Mouse (Mus musculus) liver, embryonic 16.5 days (tissue): ENCODE data around the gene Ripk1. TPM values are rescaled to one million over a fixed set of nuclear protein-coding genes. Genes with fewer than 3 reads are reported as not detected.
A peak's percentile ranks its signal among the peaks of the same experiment; 100 is the strongest.

Source experiments
- ATAC-seq: fragments of 200-750 bp; cut with Nextera tagmentation; 2 replicates; pipeline ENCODE4 v1.8.0; 2017; ENCODE audit warnings: low read depth, mild to moderate bottlenecking, moderate number of reproducible peaks, moderate library complexity
- H3K27ac ChIP-seq: fragments of 300-500 bp; sonication (generic); 2 replicates; pipeline ENCODE4 v1.5.1; 2014; ENCODE audit warnings: mild to moderate bottlenecking, low read length
- H3K27me3 ChIP-seq: fragments of 300-500 bp; sonication (generic); 2 replicates; pipeline ENCODE4 v1.6.1; 2014; ENCODE audit warnings: low read depth, low read length, mixed read lengths; ENCODE audit not compliant: control insufficient read depth, insufficient read depth
- H3K36me3 ChIP-seq: fragments of 300-500 bp; sonication (generic); 2 replicates; pipeline ENCODE4 v1.6.1; 2014; ENCODE audit warnings: mild to moderate bottlenecking; ENCODE audit not compliant: control insufficient read depth, insufficient read depth
- H3K4me1 ChIP-seq: fragments of 300-500 bp; sonication (generic); 2 replicates; pipeline ENCODE4 v1.6.1; 2014; ENCODE audit warnings: low read depth, low read length, mixed read lengths; ENCODE audit not compliant: control insufficient read depth
- H3K4me2 ChIP-seq: fragments of 300-500 bp; sonication (generic); 2 replicates; pipeline ENCODE4 v1.6.1; 2014; ENCODE audit warnings: low read depth, low read length, mixed read lengths
- H3K4me3 ChIP-seq: fragments of 300-500 bp; sonication (generic); 2 replicates; pipeline ENCODE4 v1.5.1; 2014; ENCODE audit warnings: low read depth, mild to moderate bottlenecking, low read length
- H3K9ac ChIP-seq: fragments of 300-500 bp; sonication (generic); 2 replicates; pipeline ENCODE4 v1.6.1; 2014; ENCODE audit warnings: low read depth, low read length
- H3K9me3 ChIP-seq: fragments of 300-500 bp; sonication (generic); replicated peaks from 2 replicates; pipeline ENCODE4 v1.6.1; 2016; ENCODE audit warnings: low read length; ENCODE audit not compliant: control insufficient read depth
- WGBS: fragments of 180-500 bp; shearing (Covaris S2); extraction: QIAGEN DNeasy Blood & Tissue Kit; methylation state at CpG from one replicate; pipeline ENCODE4 v1.1.7; 2014; ENCODE audit not compliant: insufficient replicate concordance; 5-methylcytosine and 5-hydroxymethylcytosine counted together
- polyA plus RNA-seq: library from polyadenylated mRNA; unstranded; fragments of >200 nt; fragmentation: Nextera tagmentation; extraction: Ambion mirVana; gene quantifications from 2 replicates; pipeline ENCODE4 v1.2.1, GENCODE M21; 2015

Ripk1 gene
- polyA plus RNA-seq, 1 experiment from 2014 or later: 10.5 TPM

GRCm38 (mm10) chr13:34046421-34047012 lies 44.4 kb downstream of the Ripk1 start:
- Histone ChIP-seq H3K4me2 (no peak overlapping the region), H3K4me3 (no peak overlapping the region), H3K27me3 (no peaks in the 10 kb centered on the region), H3K9me3 (no peaks in the 10 kb centered on the region), H3K9ac (no peak overlapping the region), H3K36me3 (peaks cover 2% of the 10 kb centered on the region; the same call in 1 of the 2 replicates), H3K4me1 (peaks cover 5% of the 10 kb centered on the region), H3K27ac (no peak overlapping the region)
- ATAC-seq: peak; percentile 81
- 35% methylated on average over 11 of the region's 11 CpGs for WGBS

DNA sequence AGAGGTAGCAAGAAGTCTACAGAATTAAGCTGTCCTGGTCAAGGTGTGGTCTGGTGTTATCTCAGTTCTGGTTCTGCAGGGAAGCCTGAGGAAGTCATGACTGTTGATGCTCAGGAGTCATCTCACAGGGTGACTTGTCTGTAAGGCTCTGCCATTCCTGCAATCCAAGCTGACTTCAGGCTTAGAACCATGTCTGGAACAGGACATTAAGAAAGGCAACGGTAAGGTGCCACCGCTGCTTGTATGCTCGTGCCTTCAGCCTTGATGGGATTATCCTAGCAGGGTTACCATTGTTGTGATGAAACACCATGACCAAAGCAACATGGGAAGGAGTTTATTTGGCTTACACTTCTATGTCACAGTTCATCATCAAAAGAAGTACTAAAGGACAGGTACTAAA lies 45.4 kb downstream of the Ripk1 start:
- Histone ChIP-seq H3K4me2 (no peak overlapping the region), H3K9ac (no peak overlapping the region), H3K27me3 (no peaks in the 10 kb centered on the region), H3K4me1 (peaks cover 5% of the 10 kb centered on the region), H3K9me3 (no peaks in the 10 kb centered on the region), H3K36me3 (peaks cover 2% of the 10 kb centered on the region; the same call in 1 of the 2 replicates), H3K27ac (no peak overlapping the region), H3K4me3 (no peak overlapping the region)
- WGBS: 70% methylated on average over 3 of the region's 3 CpGs
- no peak for ATAC-seq

- Histone ChIP-seq H3K9ac (no peak overlapping the region), H3K27me3 (no peaks in the 10 kb centered on the region), H3K4me1 (no peaks in the 10 kb centered on the region; the same call in 1 of the 2 replicates), H3K27ac (no peak overlapping the region), H3K4me2 (no peak overlapping the region), H3K4me3 (no peak overlapping the region), H3K9me3 (no peaks in the 10 kb centered on the region), H3K36me3 (peaks cover 2% of the 10 kb centered on the region; the same call in 1 of the 2 replicates)
- ATAC-seq: no peak
- 68% methylated on average over 8 of the region's 8 CpGs for WGBS
Observed at GRCm38 (mm10) chr13:34050479-34050878, 48.3 kb downstream of the Ripk1 start.

- H3K27ac ChIP-seq: 0 out of 2 replicates have a peak overlapping the region, but pooled peaks have one; percentile 32
- no peak for ATAC-seq
- WGBS: 59% methylated on average over 3 of the region's 3 CpGs
Observed at GRCm38 (mm10) chr13:34051692-34052091, 49.5 kb downstream of the Ripk1 start.

GRCm38 (mm10) chr13:34053673-34054282 lies 51.6 kb downstream of the Ripk1 start:
- H3K9ac ChIP-seq: no peak overlapping the region
- 69% methylated on average over 13 of the region's 13 CpGs for WGBS
- H3K4me3 ChIP-seq: no peak overlapping the region
- peaks cover 2% of the 10 kb centered on the region for H3K36me3 ChIP-seq
- ATAC-seq: no peak
- no peaks in the 10 kb centered on the region for H3K27me3 ChIP-seq
- peak overlapping the region; percentile 88 for H3K27ac ChIP-seq
- H3K4me2 ChIP-seq: no peak overlapping the region
- H3K9me3 ChIP-seq: no peaks in the 10 kb centered on the region
- no peaks in the 10 kb centered on the region; the same call in 1 of the 2 replicates for H3K4me1 ChIP-seq

More at GRCm38 (mm10) chr13:34051692-34052091, 49.5 kb downstream of the Ripk1 start:
- no peak overlapping the region for H3K4me3 ChIP-seq
- peaks cover 2% of the 10 kb centered on the region for H3K36me3 ChIP-seq
- no peak overlapping the region for H3K9ac ChIP-seq
- no peaks in the 10 kb centered on the region for H3K27me3 ChIP-seq
- H3K9me3 ChIP-seq: no peaks in the 10 kb centered on the region
- H3K4me1 ChIP-seq: no peaks in the 10 kb centered on the region; the same call in 1 of the 2 replicates
- H3K4me2 ChIP-seq: no peak overlapping the region

GRCm38 (mm10) chr13:34054391-34054790 lies 52.2 kb downstream of the Ripk1 start:
- H3K9ac ChIP-seq: no peak overlapping the region
- H3K27ac ChIP-seq: peak overlapping the region; percentile 88
- H3K4me3 ChIP-seq: no peak overlapping the region
- no peaks in the 10 kb centered on the region for H3K27me3 ChIP-seq
- 54% methylated on average over 4 of the region's 4 CpGs for WGBS
- no peaks in the 10 kb centered on the region; the same call in 1 of the 2 replicates for H3K4me1 ChIP-seq
- no peak overlapping the region for H3K4me2 ChIP-seq
- ATAC-seq: peak; percentile 80
- peaks cover 2% of the 10 kb centered on the region for H3K36me3 ChIP-seq
- H3K9me3 ChIP-seq: no peaks in the 10 kb centered on the region

DNA sequence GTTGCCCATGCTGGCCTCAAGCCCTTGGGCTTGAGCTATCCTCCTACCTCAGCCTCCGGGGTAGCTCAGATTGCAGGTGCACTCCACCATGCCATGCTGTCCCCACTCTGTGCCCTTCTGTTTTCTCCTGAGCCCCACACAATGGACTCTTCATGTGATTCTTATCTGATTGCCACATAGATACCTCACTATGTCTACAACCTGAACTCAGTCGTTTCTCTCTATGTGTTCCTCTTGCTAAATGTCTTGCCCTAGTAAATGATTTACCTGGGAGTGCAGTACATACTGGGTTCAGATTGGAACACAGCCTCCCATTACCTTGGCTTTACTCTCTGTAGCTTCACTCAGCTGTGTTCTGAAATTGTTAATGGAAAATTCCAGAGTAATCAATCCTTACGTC lies 52.8 kb downstream of the Ripk1 start:
- WGBS: 62% methylated on average over 3 of the region's 3 CpGs
- Histone ChIP-seq H3K36me3 (no peaks in the 10 kb centered on the region; the same call in none of the 2 replicates), H3K9ac (no peak overlapping the region), H3K4me2 (no peak overlapping the region), H3K27ac (peak overlapping the region; percentile 88), H3K4me1 (no peaks in the 10 kb centered on the region; the same call in 1 of the 2 replicates), H3K27me3 (no peaks in the 10 kb centered on the region), H3K9me3 (no peaks in the 10 kb centered on the region), H3K4me3 (no peak overlapping the region)
- peak; percentile 81 for ATAC-seq

DNA sequence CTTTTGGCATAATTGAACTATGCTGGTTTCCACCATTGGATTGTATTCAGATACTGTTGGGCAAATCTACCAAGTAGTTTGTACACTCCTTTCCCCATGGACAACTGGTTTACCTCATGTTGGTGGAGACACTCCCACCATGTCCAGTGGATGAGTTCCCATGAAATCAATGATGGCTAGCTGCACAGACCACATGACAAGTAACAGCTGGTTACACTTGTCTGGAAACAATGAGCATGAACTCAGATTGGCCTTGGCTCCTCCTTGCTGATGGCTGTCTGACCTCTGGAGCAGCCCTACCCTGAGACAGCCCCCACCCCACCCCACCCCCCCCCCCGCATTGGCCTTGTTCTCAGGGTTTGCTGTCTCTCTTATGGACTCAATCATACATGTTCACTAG lies 55.1 kb downstream of the Ripk1 start:
- Histone ChIP-seq H3K36me3 (no peaks in the 10 kb centered on the region; the same call in 1 of the 2 replicates), H3K27me3 (no peaks in the 10 kb centered on the region), H3K4me1 (no peaks in the 10 kb centered on the region; the same call in 1 of the 2 replicates), H3K9ac (no peak overlapping the region), H3K9me3 (no peaks in the 10 kb centered on the region), H3K4me2 (no peak overlapping the region), H3K27ac (no peak overlapping the region), H3K4me3 (no peak overlapping the region)
- no peak for ATAC-seq
- 75% methylated on average over 1 of the region's 1 CpGs for WGBS

- 76% methylated on average over 9 of the region's 9 CpGs for WGBS
- Histone ChIP-seq H3K36me3 (no peaks in the 10 kb centered on the region; the same call in 1 of the 2 replicates), H3K4me2 (no peak overlapping the region)
Observed at GRCm38 (mm10) chr13:34060061-34060460, 57.9 kb downstream of the Ripk1 start.

More at GRCm38 (mm10) chr13:34060061-34060460, 57.9 kb downstream of the Ripk1 start:
- ATAC-seq: no peak
- Histone ChIP-seq H3K4me1 (no peaks in the 10 kb centered on the region), H3K27ac (no peak overlapping the region), H3K9ac (no peak overlapping the region), H3K9me3 (no peaks in the 10 kb centered on the region), H3K27me3 (no peaks in the 10 kb centered on the region), H3K4me3 (no peak overlapping the region)
